Mouse (Mus musculus): ENCODE data around the gene Pgd.
"Not testable (repeated sequence)": the region's sequence is repeated elsewhere in the genome, so short reads cannot be mapped to it uniquely, and the experiment has no call there.

Pgd gene

DNA sequence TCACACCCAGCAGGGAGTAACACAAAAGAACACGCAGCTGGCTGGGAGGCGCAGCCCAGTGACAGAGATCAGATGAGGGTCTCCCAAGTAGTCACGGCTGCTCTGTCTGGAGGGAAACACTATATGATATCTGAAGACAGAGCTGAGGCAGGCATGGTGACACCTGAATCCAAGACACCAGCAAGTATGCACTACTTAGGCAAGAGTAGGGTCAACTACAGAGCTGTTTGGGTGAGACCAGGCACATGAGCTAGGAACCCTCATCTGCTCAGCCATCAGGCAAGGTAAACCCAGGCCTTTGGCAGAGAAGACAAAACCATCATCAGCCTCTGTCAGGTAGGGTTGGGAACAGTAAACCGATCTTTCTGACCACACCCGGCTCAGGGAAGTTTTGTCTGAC is 33.2 kb downstream of the Pgd start:
- DNase-seq (ENCODE audit: low spot score in 2 of 2) = no peak

DNA sequence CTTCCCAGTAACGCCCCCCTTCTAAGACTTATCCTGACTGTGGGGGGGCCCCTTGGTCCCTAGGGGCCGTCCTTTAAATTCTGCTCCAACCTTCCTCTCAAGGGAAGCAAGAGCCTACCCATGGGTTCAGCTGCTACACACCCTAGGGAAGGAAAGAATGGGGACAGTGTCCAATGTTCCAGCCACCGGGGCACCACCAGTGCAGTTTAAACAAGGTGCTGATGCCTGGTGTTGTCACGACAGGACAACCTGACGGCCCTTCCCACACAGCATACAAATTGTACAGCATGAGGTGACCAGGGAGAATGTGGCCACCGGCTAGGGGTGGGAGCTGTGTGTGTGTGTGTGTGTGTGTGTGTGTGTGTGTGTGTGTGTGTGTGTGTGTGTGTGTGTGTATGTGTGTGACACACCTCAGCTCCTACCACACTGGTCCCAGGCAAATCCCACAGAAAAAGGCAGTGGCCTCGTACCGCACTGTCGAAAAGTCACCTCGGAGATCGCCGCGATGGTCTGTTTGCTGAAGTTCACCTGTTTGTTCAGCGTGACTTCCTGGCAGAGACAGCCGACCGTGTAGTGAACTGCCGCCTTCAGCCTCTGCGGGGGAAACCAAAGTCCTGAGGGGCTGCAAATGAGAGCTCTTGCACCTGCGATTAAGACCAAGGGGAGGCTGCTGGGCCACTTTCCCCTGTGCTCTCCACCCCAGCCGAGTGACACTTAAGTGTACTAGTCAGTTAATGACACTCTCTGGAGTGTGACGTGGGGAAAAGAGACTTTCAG is 34.6 kb downstream of the Pgd start:
- peak; percentile 81 to 85 for DNase-seq (ENCODE audit: low spot score in 2 of 2)

- DNase-seq (ENCODE audit: low spot score in 2 of 2) = no peak
Observed at GRCm38 (mm10) chr4:149131021-149131752, 35.4 kb downstream of the Pgd start.

GRCm38 (mm10) chr4:149128467-149128866 is 38.1 kb downstream of the Pgd start:
- DNase-seq (ENCODE audit: low spot score in 2 of 2) = no peak

DNA sequence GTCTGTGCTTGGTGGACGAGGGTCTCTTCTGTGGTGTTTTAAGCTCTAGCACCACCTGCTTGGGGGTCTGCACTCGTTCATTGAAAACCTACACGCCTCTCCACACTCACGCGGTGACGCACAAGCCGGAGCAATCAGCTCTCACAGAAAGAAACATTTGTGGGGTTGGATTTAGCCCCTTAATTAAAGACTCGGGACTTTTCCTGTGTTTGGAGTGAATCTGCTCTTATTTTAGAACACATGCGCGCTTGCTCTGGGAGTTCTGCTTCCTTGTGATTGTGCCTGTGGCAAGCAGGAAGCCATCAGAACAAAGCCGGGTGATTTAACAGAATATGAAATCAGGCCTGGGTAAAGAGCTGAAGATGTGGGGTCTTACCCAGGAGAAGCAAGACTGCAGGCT is 39.9 kb downstream of the Pgd start, which contains the start of gene Cort:
Gene Cort, minus strand, starts transcription at position 101 of the 400 bp plus-strand sequence.
- DNase-seq (ENCODE audit: low spot score in 2 of 2) = no peak

DNA sequence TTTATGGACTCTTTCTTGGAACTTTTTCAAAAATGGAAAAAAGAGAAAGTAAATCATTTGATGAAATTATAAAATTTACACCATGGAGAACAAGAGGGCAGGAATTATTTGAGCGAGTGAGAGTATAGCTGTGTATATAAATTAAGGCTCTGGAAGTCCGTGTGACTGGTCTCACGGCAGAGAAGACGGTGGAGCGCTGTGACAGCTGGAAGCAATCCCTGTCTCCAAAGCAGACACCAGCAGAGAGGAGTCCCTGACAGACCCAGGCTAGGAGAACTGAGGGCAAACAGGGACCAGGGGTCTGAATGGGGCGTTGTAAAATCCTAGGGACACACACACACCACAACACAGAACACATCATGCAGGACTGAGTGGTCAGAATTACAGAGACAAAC is 40.5 kb downstream of the Pgd start:
- DNase-seq (ENCODE audit: low spot score in 2 of 2) = no peak

DNA sequence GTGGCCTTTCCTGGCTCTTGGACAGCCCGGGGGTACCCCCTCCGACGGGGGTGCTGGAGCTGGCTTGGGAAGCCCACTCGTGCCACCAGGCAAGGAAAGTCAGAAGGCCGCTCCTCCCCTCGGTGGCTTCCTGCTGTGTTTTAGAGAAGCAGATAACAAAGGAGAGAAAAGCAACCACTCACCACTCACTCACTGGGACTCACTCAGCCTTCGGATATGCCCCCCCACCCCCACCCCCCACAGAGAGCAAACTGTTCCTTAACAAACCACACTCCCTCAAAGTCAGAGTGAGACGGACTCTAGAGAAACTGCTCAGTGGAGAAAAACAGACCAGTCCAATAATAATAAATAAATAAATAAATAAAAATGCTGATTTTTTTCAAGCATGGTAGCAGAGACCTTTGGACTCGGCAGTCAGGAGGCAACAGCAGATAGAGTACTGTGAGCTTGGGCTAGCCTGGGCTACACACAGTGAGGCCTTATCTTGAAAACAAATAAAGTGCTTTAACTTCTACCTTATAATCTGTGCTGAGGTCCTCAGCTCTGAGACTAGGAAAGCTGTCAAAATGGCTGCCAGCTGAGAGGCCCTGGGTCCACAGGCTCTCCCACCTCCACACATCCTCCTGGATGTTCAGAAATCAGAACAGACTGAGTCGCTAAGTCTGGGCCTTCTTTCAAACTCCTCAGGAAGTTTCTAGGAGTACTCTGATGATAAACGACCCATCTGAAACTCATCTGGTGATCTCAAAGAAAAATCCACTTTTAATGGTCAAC is 41.0 kb downstream of the Pgd start:
- DNase-seq (ENCODE audit: low spot score in 2 of 2) = no peak

DNA sequence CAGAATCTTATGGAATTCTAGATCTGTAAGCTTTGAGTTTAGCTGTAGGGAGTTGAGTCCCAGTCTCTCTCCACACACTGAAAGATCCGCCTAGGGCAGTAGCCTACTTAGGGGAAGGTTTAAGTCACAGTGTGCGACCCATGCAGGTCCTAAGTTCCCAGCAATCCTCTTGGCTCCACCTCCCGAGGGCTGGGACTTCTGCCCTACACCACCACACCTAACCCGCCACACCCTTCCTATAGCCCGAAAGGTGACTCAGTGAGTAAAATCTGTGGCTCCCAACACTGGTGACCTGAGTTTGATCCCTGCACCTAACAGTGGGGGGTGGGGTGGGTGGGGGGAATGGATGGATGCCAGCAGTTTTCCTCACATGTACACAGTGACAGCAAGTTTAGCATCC is 43.1 kb downstream of the Pgd start:
- DNase-seq (ENCODE audit: low spot score in 2 of 2) = no peak

- not testable (repeated sequence) for DNase-seq (ENCODE audit: low spot score in 2 of 2)
Observed at GRCm38 (mm10) chr4:149119978-149120562, 46.5 kb downstream of the Pgd start.

- DNase-seq (ENCODE audit: low spot score in 2 of 2) = peak; percentile 91 to 93
Observed at GRCm38 (mm10) chr4:149103875-149104561, 62.6 kb downstream of the Pgd start, which contains the start of gene Dffa. Gene Dffa, plus strand, starts transcription at chr4:149104146.

DNA sequence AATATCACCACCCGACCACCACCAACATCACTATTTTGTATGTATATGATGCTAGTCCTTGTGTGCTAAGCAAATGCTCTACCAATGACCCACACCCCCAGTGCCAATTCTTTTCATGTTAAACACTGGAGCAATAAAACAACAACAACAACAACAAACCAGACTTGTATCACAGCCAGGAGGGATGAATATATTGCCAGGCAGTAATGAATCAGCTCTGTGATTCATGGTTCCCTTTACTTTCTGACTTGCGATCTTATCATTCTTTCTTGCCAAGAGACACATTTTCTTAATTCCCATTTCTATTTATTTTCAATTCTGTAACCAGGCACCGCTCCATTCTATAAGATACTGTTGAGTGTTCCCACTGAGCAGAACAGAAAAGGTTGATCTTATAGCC is 65.1 kb downstream of the Pgd start:
- no peak for DNase-seq (ENCODE audit: low spot score in 2 of 2)

DNA sequence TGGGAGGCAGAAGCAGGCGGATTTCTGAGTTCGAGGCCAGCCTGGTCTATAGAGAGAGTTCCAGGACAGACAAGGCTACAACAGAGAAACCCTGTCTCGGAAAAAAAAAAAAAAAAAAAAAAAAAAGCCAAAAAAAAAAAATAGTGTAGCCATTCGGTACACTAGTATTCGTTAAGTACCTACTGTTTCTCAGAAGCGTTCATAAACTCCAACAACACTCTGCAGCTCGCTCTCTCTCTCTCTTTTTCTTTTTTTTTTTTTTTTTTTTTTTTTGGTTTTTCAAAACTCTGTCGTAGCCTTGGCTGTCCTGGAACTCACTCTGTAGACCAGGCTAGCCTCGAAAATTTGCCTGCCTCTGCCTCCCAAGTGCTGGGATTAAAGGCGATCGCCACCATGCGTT is 66.1 kb downstream of the Pgd start:
- DNase-seq (ENCODE audit: low spot score in 2 of 2) = not testable (repeated sequence)
